Comparison of ENCODE assay signal across 8 mouse cellular contexts in genomic region chr7:142458026-142458425, GRCm38 (mm10). TPM values are rescaled to one million over a fixed set of nuclear protein-coding genes. Genes with fewer than 3 reads are reported as not detected.
DNase-seq lines count a peak whose midpoint lies in the region; ATAC-seq and TF ChIP-seq lines count a peak whose summit lies in the region.

No protein-coding gene starts in this region.

- H3K4me1 ChIP-seq in bone marrow, adult 2 months (ENCODE audit: control insufficient read depth, insufficient read depth, low read length), result peaks cover 13% of the 10 kb centered on the region
- H3K4me1 ChIP-seq in heart, embryonic 11.5 days (ENCODE audit: control insufficient read depth, insufficient read depth, low read length), result peaks cover 75% of the 10 kb centered on the region
- peaks cover 22% of the 10 kb centered on the region for H3K4me1 ChIP-seq in neural tube, embryonic 13.5 days (replicated peaks)

- DNase-seq in cerebellum, postnatal 25 days, result peak; percentile 25 to 27
- no peak for DNase-seq in cerebellum, adult 9-10 months
- DNase-seq in liver, result peak; percentile 26
- no peak for DNase-seq in layer of hippocampus, postnatal 10 days (ENCODE audit: low spot score in 2 of 2)
- DNase-seq in adrenal gland, postnatal 36 days, result no peak

- WGBS in bone marrow, adult 2 months, result 26% methylated on average over 2 of the region's 2 CpGs
- WGBS in heart, embryonic 11.5 days (ENCODE audit: insufficient replicate concordance), result 4% methylated on average over 2 of the region's 2 CpGs
- WGBS in neural tube, embryonic 13.5 days, result 48% methylated on average over 2 of the region's 2 CpGs

- H3K9ac ChIP-seq in heart, embryonic 11.5 days (ENCODE audit: low read depth, low read length), result peak overlapping the region; percentile 58
- no peak overlapping the region for H3K9ac ChIP-seq in neural tube, embryonic 13.5 days

- H3K36me3 ChIP-seq in heart, embryonic 11.5 days (ENCODE audit: control insufficient read depth, insufficient read depth, low read length), result no peaks in the 10 kb centered on the region
- no peaks in the 10 kb centered on the region for H3K36me3 ChIP-seq in neural tube, embryonic 13.5 days

- no peaks in the 10 kb centered on the region for H3K27me3 ChIP-seq in heart, embryonic 11.5 days (ENCODE audit: control insufficient read depth, insufficient read depth, low read length)
- no peaks in the 10 kb centered on the region for H3K27me3 ChIP-seq in neural tube, embryonic 13.5 days

- no peak for TF ChIP-seq CTCF in bone marrow, adult 2 months (IDR thresholded peaks at IDR 0.05; ENCODE audit: control insufficient read depth, insufficient read depth, low read length)

- no peak overlapping the region for H3K4me3 ChIP-seq in bone marrow, adult 2 months (replicated peaks; ENCODE audit: control insufficient read depth, low read depth, low read length)
- no peak overlapping the region for H3K4me3 ChIP-seq in heart, embryonic 11.5 days (ENCODE audit: low read depth, low read length)
- no peak overlapping the region for H3K4me3 ChIP-seq in neural tube, embryonic 13.5 days

- TF ChIP-seq POLR2A in bone marrow, adult 2 months (IDR thresholded peaks at IDR 0.05; ENCODE audit: borderline replicate concordance, control insufficient read depth, low read depth, low read length), result no peak

- ATAC-seq in heart, embryonic 11.5 days (replicated peaks; ENCODE audit: insufficient number of reproducible peaks, low FRiP score, low TSS enrichment), result no peak
- ATAC-seq in neural tube, embryonic 13.5 days (ENCODE audit: low read depth), result 0 out of 2 replicates have a peak, but pooled peaks have one; percentile 47

- no peak overlapping the region for H3K4me2 ChIP-seq in heart, embryonic 11.5 days
- H3K4me2 ChIP-seq in neural tube, embryonic 13.5 days, result no peak overlapping the region

- H3K9me3 ChIP-seq in heart, embryonic 11.5 days (replicated peaks; ENCODE audit: control insufficient read depth, low read length), result no peaks in the 10 kb centered on the region
- H3K9me3 ChIP-seq in neural tube, embryonic 13.5 days, result no peaks in the 10 kb centered on the region

- peak overlapping the region; percentile 19; the same call in 1 of the 2 replicates for H3K27ac ChIP-seq in bone marrow, adult 2 months (ENCODE audit: control insufficient read depth, insufficient read depth, low read depth, low read length, poor library complexity)
- peak overlapping the region; percentile 98 for H3K27ac ChIP-seq in heart, embryonic 11.5 days (ENCODE audit: low read depth, low read length)
- H3K27ac ChIP-seq in neural tube, embryonic 13.5 days (replicated peaks), result peak overlapping the region; percentile 61

RNA-seq across cellular contexts. Expression of gene Lsp1, which starts 2.6 kb away (rescaled TPM):
- 135 and 280 TPM in 2 replicates for polyA plus RNA-seq in bone marrow, adult 2 months (2011; ENCODE audit: insufficient read depth, insufficient read length, low replicate concordance, missing spikeins)
- polyA plus RNA-seq in heart, embryonic 11.5 days (2014; fragmentation: Nextera tagmentation; extraction: Ambion mirVana), result 31.4 and 32.1 TPM in 2 replicates
- 9.3 and 15.8 TPM in 2 replicates for polyA plus RNA-seq in neural tube, embryonic 13.5 days (2015; fragmentation: Nextera tagmentation; extraction: Ambion mirVana)
- 1 to 10 TPM; 3.6 to 5.0 TPM for total RNA-seq in layer of hippocampus, postnatal 10 days (2021)
- total RNA-seq in adrenal gland, postnatal 36 days (2021), result 10 to 100 TPM; 16.8 to 23.1 TPM

RNA-seq across cellular contexts. Expression of gene Tnni2, which starts 16.4 kb away (rescaled TPM):
- 19.2 and 51.8 TPM in 2 replicates for polyA plus RNA-seq in bone marrow, adult 2 months (2011; ENCODE audit: insufficient read depth, insufficient read length, low replicate concordance, missing spikeins)
- polyA plus RNA-seq in heart, embryonic 11.5 days (2014; fragmentation: Nextera tagmentation; extraction: Ambion mirVana), result 46.1 and 51.6 TPM in 2 replicates
- 2.2 and 8.9 TPM in 2 replicates for polyA plus RNA-seq in neural tube, embryonic 13.5 days (2015; fragmentation: Nextera tagmentation; extraction: Ambion mirVana)
- not detected for total RNA-seq in layer of hippocampus, postnatal 10 days (2021)
- total RNA-seq in adrenal gland, postnatal 36 days (2021), result under 1 TPM; 0.50 to 0.89 TPM

RNA-seq across cellular contexts. Expression of gene Syt8, which starts 23.4 kb away (rescaled TPM):
- polyA plus RNA-seq in bone marrow, adult 2 months (2011; ENCODE audit: insufficient read depth, insufficient read length, low replicate concordance, missing spikeins), result 2.5 TPM in 1 of 2 replicates, not detected in the other
- polyA plus RNA-seq in heart, embryonic 11.5 days (2014; fragmentation: Nextera tagmentation; extraction: Ambion mirVana), result 0.26 and 0.31 TPM in 2 replicates
- 0.39 TPM in 1 of 2 replicates, not detected in the other for polyA plus RNA-seq in neural tube, embryonic 13.5 days (2015; fragmentation: Nextera tagmentation; extraction: Ambion mirVana)
- total RNA-seq in layer of hippocampus, postnatal 10 days (2021), result not detected
- total RNA-seq in adrenal gland, postnatal 36 days (2021), result not detected

RNA-seq across cellular contexts. Expression of gene Tnnt3, which starts 40.6 kb away (rescaled TPM):
- polyA plus RNA-seq in bone marrow, adult 2 months (2011; ENCODE audit: insufficient read depth, insufficient read length, low replicate concordance, missing spikeins), result 42.0 and 73.4 TPM in 2 replicates
- polyA plus RNA-seq in heart, embryonic 11.5 days (2014; fragmentation: Nextera tagmentation; extraction: Ambion mirVana), result 16.0 and 16.3 TPM in 2 replicates
- 2.4 and 8.4 TPM in 2 replicates for polyA plus RNA-seq in neural tube, embryonic 13.5 days (2015; fragmentation: Nextera tagmentation; extraction: Ambion mirVana)
- total RNA-seq in layer of hippocampus, postnatal 10 days (2021), result under 1 TPM; 0.82 to 0.96 TPM
- total RNA-seq in adrenal gland, postnatal 36 days (2021), result 1 to 10 TPM in 1 of 2 experiments, under 1 TPM in 1; 0.40 to 1.2 TPM

Comparison
In these comparisons a context has a peak if more than half of its experiments do, and no peak if none do; other contexts are left out.
1. DNase-seq: peak in cerebellum, postnatal 25 days (2 of 2) and liver (single experiment); none in cerebellum, adult 9-10 months (single experiment), layer of hippocampus, postnatal 10 days (0 of 2) and adrenal gland, postnatal 36 days (0 of 2).
2. H3K27ac ChIP-seq: peak in every context shown above with its lines; median percentile 98 in heart, embryonic 11.5 days; 61 in neural tube, embryonic 13.5 days; 19 in bone marrow, adult 2 months.